Mouse (Mus musculus) hindlimb bud, embryonic 11.5 days (tissue): ENCODE results near the gene Ms4a2.

Experiments used
- DNase-seq: peaks from one replicate; pipeline ENCODE4 v3.0.0-alpha.2; 2012; ENCODE audit warnings: low read depth, low spot score; ENCODE audit errors: extremely low spot score

Ms4a2 gene

GRCm38 (mm10) chr19:11589891-11590449 is 33.5 kb downstream of the Ms4a2 start:
- DNase-seq: no peak

GRCm38 (mm10) chr19:11589205-11589604 is 34.3 kb downstream of the Ms4a2 start:
- no peak for DNase-seq

GRCm38 (mm10) chr19:11574965-11575364 is 48.6 kb downstream of the Ms4a2 start:
- no peak for DNase-seq
